Mouse (Mus musculus): ENCODE data around the gene Kif27. TPM values are rescaled to one million over a fixed set of nuclear protein-coding genes. Genes with fewer than 3 reads are reported as not detected.

Gene Kif27
- polyA plus RNA-seq, 1 experiment from 2014 or later: 3.1 TPM

DNA sequence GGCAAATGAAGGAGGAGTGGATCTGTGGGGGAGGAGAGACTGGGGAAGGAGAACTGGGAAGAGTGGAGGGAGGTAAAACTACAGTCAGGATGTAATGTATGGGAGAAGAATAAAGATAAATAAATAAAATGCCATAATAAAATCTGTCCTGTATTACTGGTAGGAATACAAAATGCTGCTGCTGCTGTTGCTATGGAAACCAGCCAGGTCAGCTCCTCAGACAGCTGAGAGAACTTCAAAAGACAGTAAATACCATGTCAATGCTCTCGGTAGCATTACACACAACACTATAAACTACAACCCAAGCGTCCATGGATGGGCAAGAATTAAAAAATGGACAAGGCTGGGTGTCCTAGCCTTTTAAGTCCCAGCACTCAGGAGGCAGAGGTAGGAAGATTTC lies 41.2 kb downstream of the Kif27 start:
- no peak overlapping the region for H3K9ac ChIP-seq
- H3K4me1 ChIP-seq (replicated peaks; ENCODE audit: control insufficient read depth, insufficient read depth, low read length): no peaks in the 10 kb centered on the region
- H3K9me3 ChIP-seq (ENCODE audit: control insufficient read depth, low read length): no peaks in the 10 kb centered on the region
- no peak for ATAC-seq (ENCODE audit: low FRiP score)
- no peak overlapping the region for H3K4me2 ChIP-seq (replicated peaks)
- H3K27ac ChIP-seq: no peak overlapping the region
- H3K27me3 ChIP-seq (ENCODE audit: control insufficient read depth, insufficient read depth, low read length): no peaks in the 10 kb centered on the region
- H3K4me3 ChIP-seq (replicated peaks; ENCODE audit: low read length): no peak overlapping the region
- DNase-seq (ENCODE audit: low spot score): no peak
- WGBS: 42% methylated on average over 2 of the region's 2 CpGs
- no peaks in the 10 kb centered on the region for H3K36me3 ChIP-seq (replicated peaks; ENCODE audit: control insufficient read depth, insufficient read depth)

DNA sequence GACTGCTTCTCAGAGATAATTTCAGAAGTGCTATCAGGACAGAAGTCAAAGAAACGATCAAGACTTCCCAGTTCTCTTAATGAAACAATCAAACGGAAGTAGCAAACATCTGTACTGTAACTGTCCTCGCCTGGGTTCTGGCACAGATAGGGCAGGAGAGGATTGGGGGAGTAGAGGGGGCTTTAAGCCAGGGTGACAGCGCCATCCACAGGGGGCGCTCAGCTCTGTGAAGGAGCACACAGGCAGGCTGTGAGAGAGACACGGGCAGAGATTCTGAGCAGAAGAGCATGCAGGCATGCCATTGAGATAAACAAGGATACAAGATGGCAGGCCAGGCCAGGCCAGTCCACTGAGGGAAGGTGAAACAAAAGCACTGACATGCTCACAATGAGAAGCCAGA lies 43.9 kb downstream of the Kif27 start:
- 61% methylated on average over 6 of the region's 6 CpGs for WGBS
- no peak overlapping the region for H3K27ac ChIP-seq
- ATAC-seq (ENCODE audit: low FRiP score) (no peak), DNase-seq (ENCODE audit: low spot score) (no peak)
- H3K27me3 ChIP-seq (ENCODE audit: control insufficient read depth, insufficient read depth, low read length): no peaks in the 10 kb centered on the region
- H3K4me3 ChIP-seq (replicated peaks; ENCODE audit: low read length): no peak overlapping the region
- no peak overlapping the region for H3K4me2 ChIP-seq (replicated peaks)
- H3K9me3 ChIP-seq (ENCODE audit: control insufficient read depth, low read length): no peaks in the 10 kb centered on the region
- no peaks in the 10 kb centered on the region for H3K4me1 ChIP-seq (replicated peaks; ENCODE audit: control insufficient read depth, insufficient read depth, low read length)
- H3K9ac ChIP-seq: no peak overlapping the region
- H3K36me3 ChIP-seq (replicated peaks; ENCODE audit: control insufficient read depth, insufficient read depth): no peaks in the 10 kb centered on the region

DNA sequence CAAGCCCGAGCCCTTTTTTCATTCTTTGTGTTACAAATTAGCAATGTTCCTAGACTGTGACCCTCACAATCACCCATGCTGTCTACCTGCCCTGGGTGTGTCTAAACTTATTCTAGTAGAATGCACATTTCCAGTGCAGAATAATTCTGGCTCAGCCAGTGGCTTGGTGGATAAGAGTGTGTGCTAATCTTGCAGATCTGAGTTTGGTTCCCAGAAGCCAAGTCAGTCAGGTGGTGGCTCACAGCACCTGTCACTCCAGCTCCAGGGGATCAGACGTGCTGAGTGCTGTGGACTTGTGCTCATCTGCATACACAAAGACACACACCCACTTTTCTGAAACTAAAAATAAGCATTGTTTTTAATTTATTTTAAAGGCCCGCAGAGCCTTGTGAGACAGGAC lies 45.2 kb downstream of the Kif27 start:
- no peak for DNase-seq (ENCODE audit: low spot score)
- H3K4me3 ChIP-seq (replicated peaks; ENCODE audit: low read length): no peak overlapping the region
- 74% methylated on average over 3 of the region's 3 CpGs for WGBS
- no peak overlapping the region for H3K4me2 ChIP-seq (replicated peaks)
- H3K9me3 ChIP-seq (ENCODE audit: control insufficient read depth, low read length): no peaks in the 10 kb centered on the region
- ATAC-seq (ENCODE audit: low FRiP score): no peak
- H3K27ac ChIP-seq: no peak overlapping the region
- H3K27me3 ChIP-seq (ENCODE audit: control insufficient read depth, insufficient read depth, low read length): no peaks in the 10 kb centered on the region
- no peaks in the 10 kb centered on the region for H3K4me1 ChIP-seq (replicated peaks; ENCODE audit: control insufficient read depth, insufficient read depth, low read length)
- no peaks in the 10 kb centered on the region for H3K36me3 ChIP-seq (replicated peaks; ENCODE audit: control insufficient read depth, insufficient read depth)
- no peak overlapping the region for H3K9ac ChIP-seq

DNA sequence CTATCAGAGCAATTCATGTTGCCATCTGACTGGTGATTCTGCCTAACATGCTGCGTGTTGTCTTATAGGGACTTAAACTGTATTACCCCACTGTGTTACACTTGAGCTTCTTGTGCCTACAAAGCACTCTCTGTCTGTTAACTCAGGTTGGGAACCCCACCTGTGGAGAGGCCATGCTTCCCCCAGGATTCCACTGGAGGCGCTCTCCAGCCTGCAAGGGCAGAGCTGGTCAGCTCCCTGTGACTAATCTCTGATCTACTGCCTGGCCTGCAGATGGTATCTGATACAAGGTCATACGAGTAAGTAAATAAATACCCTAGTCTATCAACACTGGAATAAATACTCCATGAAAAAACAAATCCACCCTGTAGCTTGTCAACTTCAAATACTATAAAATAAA lies 47.6 kb downstream of the Kif27 start:
- WGBS: 53% methylated on average over 3 of the region's 3 CpGs
- no peaks in the 10 kb centered on the region for H3K4me1 ChIP-seq (replicated peaks; ENCODE audit: control insufficient read depth, insufficient read depth, low read length)
- H3K9me3 ChIP-seq (ENCODE audit: control insufficient read depth, low read length): no peaks in the 10 kb centered on the region
- no peak overlapping the region for H3K4me2 ChIP-seq (replicated peaks)
- no peaks in the 10 kb centered on the region for H3K36me3 ChIP-seq (replicated peaks; ENCODE audit: control insufficient read depth, insufficient read depth)
- H3K9ac ChIP-seq: no peak overlapping the region
- H3K27me3 ChIP-seq (ENCODE audit: control insufficient read depth, insufficient read depth, low read length): no peaks in the 10 kb centered on the region
- no peak for DNase-seq (ENCODE audit: low spot score)
- H3K4me3 ChIP-seq (replicated peaks; ENCODE audit: low read length): no peak overlapping the region
- no peak for ATAC-seq (ENCODE audit: low FRiP score)
- no peak overlapping the region for H3K27ac ChIP-seq

DNA sequence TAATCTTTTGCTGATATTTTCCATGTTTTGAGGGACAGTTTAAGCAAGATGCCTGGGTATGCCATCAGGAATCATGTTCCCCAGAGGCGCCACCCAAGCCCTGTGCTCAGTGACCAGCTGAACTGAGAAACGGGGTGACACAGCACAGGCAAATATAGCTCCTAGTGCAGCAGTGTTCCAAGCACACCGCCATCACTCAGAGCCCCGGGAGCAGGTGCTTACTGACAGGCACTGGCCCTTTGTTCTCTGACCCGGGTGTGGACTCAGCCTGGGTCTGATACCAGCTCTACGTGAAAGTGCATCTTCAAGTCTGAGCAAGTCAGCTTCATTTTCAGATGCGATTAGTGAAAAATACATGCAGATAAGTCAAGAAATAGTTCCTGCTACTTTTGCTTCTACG lies 49.4 kb downstream of the Kif27 start:
- H3K36me3 ChIP-seq (replicated peaks; ENCODE audit: control insufficient read depth, insufficient read depth): no peaks in the 10 kb centered on the region
- no peak for DNase-seq (ENCODE audit: low spot score)
- H3K9ac ChIP-seq: no peak overlapping the region
- H3K4me3 ChIP-seq (replicated peaks; ENCODE audit: low read length): no peak overlapping the region
- no peaks in the 10 kb centered on the region for H3K9me3 ChIP-seq (ENCODE audit: control insufficient read depth, low read length)
- ATAC-seq (ENCODE audit: low FRiP score): no peak
- H3K4me2 ChIP-seq (replicated peaks): no peak overlapping the region
- H3K27ac ChIP-seq: no peak overlapping the region
- H3K27me3 ChIP-seq (ENCODE audit: control insufficient read depth, insufficient read depth, low read length): no peaks in the 10 kb centered on the region
- 68% methylated on average over 8 of the region's 8 CpGs for WGBS
- H3K4me1 ChIP-seq (replicated peaks; ENCODE audit: control insufficient read depth, insufficient read depth, low read length): no peaks in the 10 kb centered on the region

DNA sequence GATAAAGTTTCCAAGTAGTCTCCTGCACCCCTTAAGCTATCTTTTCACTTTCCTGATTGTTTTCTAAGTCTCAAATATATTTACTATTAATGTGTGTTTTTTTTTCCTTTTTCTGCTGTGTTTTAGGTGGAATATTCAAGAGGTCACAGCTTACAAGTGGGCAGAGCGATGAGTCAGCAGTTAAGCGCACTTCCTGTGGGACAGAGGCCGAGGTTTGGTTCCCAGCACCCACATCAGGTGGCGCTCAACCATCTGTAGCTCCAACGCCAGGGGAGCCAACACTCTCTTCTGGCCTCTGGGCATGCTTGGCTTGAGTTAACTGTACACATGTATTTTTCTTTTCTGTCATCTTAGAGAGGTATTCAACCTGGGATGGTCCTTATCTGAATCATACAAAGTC lies 51.5 kb downstream of the Kif27 start:
- 94% methylated on average over 5 of the region's 5 CpGs for WGBS
- DNase-seq (ENCODE audit: low spot score) (no peak), ATAC-seq (ENCODE audit: low FRiP score) (no peak)

DNA sequence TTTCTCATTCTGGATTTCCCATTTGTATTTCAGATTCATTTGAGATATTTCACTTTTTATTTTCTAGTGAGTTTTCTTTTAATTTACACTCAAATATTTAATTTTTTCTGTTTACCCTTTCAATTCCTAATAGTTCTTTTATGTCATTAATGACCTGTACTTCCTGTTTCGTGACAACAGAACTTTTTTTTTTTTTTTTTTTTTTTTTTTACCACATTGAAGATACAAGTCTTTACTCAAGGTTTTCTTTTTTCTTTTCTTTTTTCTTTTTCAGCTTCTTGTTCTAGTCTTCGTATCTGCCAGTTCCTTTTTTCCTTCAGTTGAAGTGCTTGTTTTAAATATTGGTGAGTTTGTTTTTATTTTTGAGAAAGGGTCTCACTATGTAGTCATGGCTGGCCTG lies 53.7 kb downstream of the Kif27 start:
- WGBS: 91% methylated on average over 2 of the region's 2 CpGs
- H3K9ac ChIP-seq: no peak overlapping the region

More for the DNA sequence above, 51.5 kb downstream of the Kif27 start:
- Histone ChIP-seq H3K27ac (no peak overlapping the region), H3K4me2 (replicated peaks) (no peak overlapping the region), H3K4me1 (replicated peaks; ENCODE audit: control insufficient read depth, insufficient read depth, low read length) (no peaks in the 10 kb centered on the region), H3K36me3 (replicated peaks; ENCODE audit: control insufficient read depth, insufficient read depth) (no peaks in the 10 kb centered on the region), H3K4me3 (replicated peaks; ENCODE audit: low read length) (no peak overlapping the region), H3K27me3 (ENCODE audit: control insufficient read depth, insufficient read depth, low read length) (no peaks in the 10 kb centered on the region), H3K9me3 (ENCODE audit: control insufficient read depth, low read length) (no peaks in the 10 kb centered on the region), H3K9ac (no peak overlapping the region)

DNA sequence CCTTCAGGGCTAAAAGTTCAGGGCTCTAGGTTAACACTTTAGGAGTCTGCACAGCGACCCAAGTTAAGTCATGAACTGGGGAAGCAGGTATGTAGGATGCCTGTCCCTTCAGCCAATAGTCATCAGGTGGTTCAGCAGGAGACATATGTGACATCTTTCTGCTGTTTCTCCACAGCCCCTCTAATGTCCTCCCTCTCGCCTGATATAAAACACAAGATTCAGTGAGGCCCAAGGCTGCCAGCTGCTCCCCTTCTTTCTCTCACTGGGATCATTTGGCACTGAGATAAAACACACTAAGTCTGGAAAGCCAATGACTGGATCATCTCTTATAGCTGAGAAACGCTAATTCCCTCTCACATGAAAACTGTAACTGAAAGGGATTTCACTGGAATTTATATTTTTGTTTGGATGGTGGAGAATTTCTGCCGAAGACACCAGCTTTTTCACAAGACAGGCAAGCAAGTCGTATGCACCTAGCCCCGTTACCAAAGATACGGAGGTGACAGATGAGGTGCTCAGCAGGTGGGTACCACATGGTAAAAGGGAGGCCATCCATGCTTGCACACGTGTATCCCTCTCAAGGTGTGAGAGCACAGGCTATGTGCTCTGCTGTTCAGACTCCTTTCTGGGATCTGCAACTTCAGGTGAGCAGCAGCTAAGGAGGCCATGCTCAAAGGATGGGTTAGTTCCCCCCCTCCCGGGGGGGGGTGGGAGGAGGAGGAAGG lies 56.3 kb downstream of the Kif27 start:
- no peak for DNase-seq (ENCODE audit: low spot score)
- Histone ChIP-seq H3K9ac (no peak overlapping the region), H3K4me3 (replicated peaks; ENCODE audit: low read length) (no peak overlapping the region), H3K36me3 (replicated peaks; ENCODE audit: control insufficient read depth, insufficient read depth) (no peaks in the 10 kb centered on the region), H3K9me3 (ENCODE audit: control insufficient read depth, low read length) (no peaks in the 10 kb centered on the region), H3K4me2 (replicated peaks) (no peak overlapping the region), H3K27ac (no peak overlapping the region), H3K27me3 (ENCODE audit: control insufficient read depth, insufficient read depth, low read length) (no peaks in the 10 kb centered on the region), H3K4me1 (replicated peaks; ENCODE audit: control insufficient read depth, insufficient read depth, low read length) (no peaks in the 10 kb centered on the region)
- 76% methylated on average over 9 of the region's 9 CpGs for WGBS
- ATAC-seq (ENCODE audit: low FRiP score): no peak

More for the DNA sequence above, 53.7 kb downstream of the Kif27 start:
- H3K27ac ChIP-seq: no peak overlapping the region
- DNase-seq (ENCODE audit: low spot score): no peak
- no peaks in the 10 kb centered on the region for H3K36me3 ChIP-seq (replicated peaks; ENCODE audit: control insufficient read depth, insufficient read depth)
- H3K4me3 ChIP-seq (replicated peaks; ENCODE audit: low read length): no peak overlapping the region
- H3K27me3 ChIP-seq (ENCODE audit: control insufficient read depth, insufficient read depth, low read length): no peaks in the 10 kb centered on the region
- no peaks in the 10 kb centered on the region for H3K9me3 ChIP-seq (ENCODE audit: control insufficient read depth, low read length)
- H3K4me2 ChIP-seq (replicated peaks): no peak overlapping the region
- ATAC-seq (ENCODE audit: low FRiP score): no peak
- H3K4me1 ChIP-seq (replicated peaks; ENCODE audit: control insufficient read depth, insufficient read depth, low read length): no peaks in the 10 kb centered on the region

DNA sequence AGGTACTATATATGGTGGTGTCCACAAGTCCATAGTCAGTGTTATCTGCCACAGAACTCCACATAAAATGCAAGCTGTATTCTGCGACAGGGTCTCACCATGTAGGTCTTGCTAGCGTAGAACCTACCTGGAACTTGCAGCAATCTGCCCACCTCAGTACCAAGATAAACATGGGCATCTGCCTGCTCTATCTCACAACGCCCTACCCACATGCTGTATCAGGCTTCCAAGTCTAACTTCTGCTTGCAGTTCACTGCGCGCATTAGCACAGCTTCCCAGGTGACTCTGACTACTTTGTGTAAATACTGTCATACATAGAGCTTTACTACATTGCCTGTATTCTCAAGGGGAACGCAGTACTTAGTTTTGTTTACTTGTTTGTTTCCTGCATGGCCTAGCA lies 57.0 kb downstream of the Kif27 start:
- Histone ChIP-seq H3K36me3 (replicated peaks; ENCODE audit: control insufficient read depth, insufficient read depth) (no peaks in the 10 kb centered on the region), H3K9me3 (ENCODE audit: control insufficient read depth, low read length) (no peaks in the 10 kb centered on the region), H3K4me1 (replicated peaks; ENCODE audit: control insufficient read depth, insufficient read depth, low read length) (no peaks in the 10 kb centered on the region), H3K27ac (no peak overlapping the region), H3K27me3 (ENCODE audit: control insufficient read depth, insufficient read depth, low read length) (no peaks in the 10 kb centered on the region), H3K4me2 (replicated peaks) (no peak overlapping the region), H3K4me3 (replicated peaks; ENCODE audit: low read length) (no peak overlapping the region), H3K9ac (no peak overlapping the region)
- WGBS: 96% methylated on average over 6 of the region's 6 CpGs
- DNase-seq (ENCODE audit: low spot score): no peak
- no peak for ATAC-seq (ENCODE audit: low FRiP score)

DNA sequence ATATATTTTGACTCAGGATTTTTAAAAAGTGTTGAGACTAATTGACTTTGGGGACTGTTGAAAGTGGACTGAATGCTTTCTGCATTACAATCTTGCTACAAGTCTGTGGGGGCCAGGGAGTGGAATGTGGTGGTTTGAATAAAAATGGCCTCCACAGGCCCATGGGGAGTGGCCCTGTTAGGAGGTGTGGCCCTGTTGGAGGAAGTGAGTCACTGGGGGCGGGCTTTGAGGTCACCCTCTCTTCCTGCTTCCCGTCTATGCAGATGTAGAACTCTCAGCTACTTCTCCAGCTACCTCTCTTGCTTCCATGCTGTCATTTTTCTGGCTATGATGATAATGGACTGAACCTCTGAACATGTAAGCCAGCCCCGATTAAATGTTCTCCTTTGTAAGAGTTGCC lies 60.2 kb downstream of the Kif27 start:
- ATAC-seq (ENCODE audit: low FRiP score): no peak
- WGBS: 89% methylated on average over 3 of the region's 3 CpGs
- Histone ChIP-seq H3K9me3 (ENCODE audit: control insufficient read depth, low read length) (no peaks in the 10 kb centered on the region), H3K27me3 (ENCODE audit: control insufficient read depth, insufficient read depth, low read length) (no peaks in the 10 kb centered on the region), H3K27ac (no peak overlapping the region), H3K36me3 (replicated peaks; ENCODE audit: control insufficient read depth, insufficient read depth) (no peaks in the 10 kb centered on the region), H3K4me3 (replicated peaks; ENCODE audit: low read length) (no peak overlapping the region), H3K4me1 (replicated peaks; ENCODE audit: control insufficient read depth, insufficient read depth, low read length) (no peaks in the 10 kb centered on the region), H3K9ac (no peak overlapping the region), H3K4me2 (replicated peaks) (no peak overlapping the region)
- no peak for DNase-seq (ENCODE audit: low spot score)
